Mouse (Mus musculus): ENCODE measurements at regions not wholly inside any gene's neighbourhood (a gene's known extent, or its start where the extent isn't known, plus 50 kb on each side); places are given as distances from the start of the nearest gene placed in this dataset.

- TF ChIP-seq CTCF (IDR thresholded peaks at IDR 0.05; ENCODE audit: low read depth), result peak; percentile 36
- no peak for TF ChIP-seq EP300 (optimal IDR thresholded peaks at IDR 0.05)
Measured at GRCm38 (mm10) chr8:118169001-118169413, 114.5 kb upstream of the Cdh13 start.
